Mouse (Mus musculus) intestine, postnatal 0 days (tissue): Measurements from ENCODE around the gene Bckdha. TPM values are rescaled to one million over a fixed set of nuclear protein-coding genes. Genes with fewer than 3 reads are reported as not detected.

Source experiments
- ATAC-seq: fragments of 200-750 bp; cut with Nextera tagmentation; 2 replicates; pipeline ENCODE4 v1.8.0; 2017; ENCODE audit warnings: mild to moderate bottlenecking, moderate TSS enrichment, moderate library complexity
- H3K27ac ChIP-seq: fragments of 300-500 bp; sonication (generic); 2 replicates; pipeline ENCODE4 v1.5.1; 2014; ENCODE audit warnings: mild to moderate bottlenecking, low read depth, low read length, moderate library complexity
- H3K27me3 ChIP-seq: fragments of 300-500 bp; sonication (generic); replicated peaks from 2 replicates; pipeline ENCODE4 v1.6.1; 2014; ENCODE audit warnings: low read length, mixed read lengths; ENCODE audit not compliant: control insufficient read depth, insufficient read depth
- H3K36me3 ChIP-seq: fragments of 300-500 bp; sonication (generic); 2 replicates; pipeline ENCODE4 v1.6.1; 2014; ENCODE audit warnings: mild to moderate bottlenecking, moderate library complexity; ENCODE audit not compliant: control insufficient read depth, insufficient read depth
- H3K4me1 ChIP-seq: fragments of 300-500 bp; sonication (generic); replicated peaks from 2 replicates; pipeline ENCODE4 v1.6.1; 2014; ENCODE audit warnings: antibody characterized with exemption, low read length, mixed read lengths; ENCODE audit not compliant: control insufficient read depth, insufficient read depth
- H3K4me2 ChIP-seq: fragments of 300-500 bp; sonication (generic); replicated peaks from 2 replicates; pipeline ENCODE4 v1.6.1; 2014; ENCODE audit warnings: low read depth, mild to moderate bottlenecking, moderate library complexity
- H3K4me3 ChIP-seq: fragments of 300-500 bp; sonication (generic); 2 replicates; pipeline ENCODE4 v1.5.1; 2014; ENCODE audit warnings: low read depth, low read length
- H3K9ac ChIP-seq: fragments of 300-500 bp; sonication (generic); 2 replicates; pipeline ENCODE4 v1.6.1; 2014; ENCODE audit warnings: mild to moderate bottlenecking, low read depth, low read length
- H3K9me3 ChIP-seq: fragments of 300-500 bp; sonication (generic); 2 replicates; pipeline ENCODE4 v1.6.1; 2016; ENCODE audit warnings: mixed run types; ENCODE audit not compliant: control insufficient read depth
- CTCF ChIP-seq: sonication (generic); IDR thresholded peaks from 2 replicates; pipeline ENCODE4 v1.5.1; 2016; ENCODE audit warnings: low read depth, mild to moderate bottlenecking, control low read depth, antibody characterized with exemption, moderate library complexity
- WGBS: fragments of 180-500 bp; shearing (Covaris S2); extraction: QIAGEN DNeasy Blood & Tissue Kit; methylation state at CpG from one replicate; pipeline ENCODE4 v1.1.7; 2014; 5-methylcytosine and 5-hydroxymethylcytosine counted together
- polyA plus RNA-seq: library from polyadenylated mRNA; unstranded; fragments of >200 nt; fragmentation: Nextera tagmentation; extraction: Ambion mirVana; gene quantifications from 2 replicates; pipeline ENCODE4 v1.2.1, GENCODE M21; 2015

Gene Bckdha
- polyA plus RNA-seq, 1 experiment from 2014 or later = 39.8 TPM

- Histone ChIP-seq H3K9ac (no peak overlapping the region), H3K4me3 (no peak overlapping the region), H3K27me3 (no peaks in the 10 kb centered on the region), H3K36me3 (no peaks in the 10 kb centered on the region), H3K9me3 (no peaks in the 10 kb centered on the region), H3K4me1 (no peaks in the 10 kb centered on the region), H3K27ac (no peak overlapping the region), H3K4me2 (no peak overlapping the region)
- WGBS = 86% methylated on average over 15 of the region's 15 CpGs
- no peak for ATAC-seq
- TF ChIP-seq CTCF = no peak
These were observed 76.4 kb downstream of the Bckdha start for GRCm38 (mm10) chr7:25582301-25582810.

Other genes with a start within 250 kb of the Bckdha start
- gene Cxcl17, start 246.1 kb downstream of the Bckdha start, polyA plus RNA-seq = 0.16 TPM in 1 of 2 replicates, not detected in the other
- 59.1 and 92.6 TPM in 2 replicates for gene Ceacam1, start 181.4 kb downstream of the Bckdha start, polyA plus RNA-seq
- gene Ceacam2, start 119.1 kb downstream of the Bckdha start, polyA plus RNA-seq = 0.20 and 0.37 TPM in 2 replicates
- gene Erich4, start 43.1 kb downstream of the Bckdha start, polyA plus RNA-seq = 117 and 135 TPM in 2 replicates
- 29.0 and 32.6 TPM in 2 replicates for gene Dmac2, start 39.6 kb downstream of the Bckdha start, polyA plus RNA-seq
- gene B3gnt8, start 32.3 kb downstream of the Bckdha start, polyA plus RNA-seq = 3.4 and 3.5 TPM in 2 replicates
- gene Exosc5, start 183 bp upstream of the Bckdha start, polyA plus RNA-seq = 50.4 and 52.7 TPM in 2 replicates
- gene Tmem91, start 16.2 kb upstream of the Bckdha start, polyA plus RNA-seq = 0.61 and 1.3 TPM in 2 replicates
- gene B9d2, start 21.8 kb upstream of the Bckdha start, polyA plus RNA-seq = 12.4 and 12.6 TPM in 2 replicates
- gene Tgfb1, start 28.0 kb upstream of the Bckdha start, polyA plus RNA-seq = 1.7 and 2.2 TPM in 2 replicates
- 15.9 and 16.5 TPM in 2 replicates for gene Ccdc97, start 60.1 kb upstream of the Bckdha start, polyA plus RNA-seq
- 32.1 TPM in 2 replicates for gene Hnrnpul1, start 95.8 kb upstream of the Bckdha start, polyA plus RNA-seq
- 52.1 and 58.8 TPM in 2 replicates for gene Axl, start 129.7 kb upstream of the Bckdha start, polyA plus RNA-seq
- 9.7 and 11.6 TPM in 2 replicates for gene Cyp2s1, start 157.9 kb upstream of the Bckdha start, polyA plus RNA-seq
- 0.13 and 0.29 TPM in 2 replicates for gene Cyp2b10, start 238.6 kb upstream of the Bckdha start, polyA plus RNA-seq